Mouse (Mus musculus) kidney, adult 8-10 months (tissue): ENCODE measurements around the gene Cdh5.
A peak's percentile ranks its signal among the peaks of the same experiment; 100 is the strongest.
"Not testable (repeated sequence)": the region's sequence is repeated elsewhere in the genome, so short reads cannot be mapped to it uniquely, and the experiment has no call there.

Experiments used
- DNase-seq, 2 experiments: peaks; one replicate each; pipeline ENCODE4 v3.0.0; 2022

The Cdh5 gene

GRCm38 (mm10) chr8:104101415-104101814 lies at the start of gene Cdh5:
Gene Cdh5, plus strand, starts transcription at chr8:104101625.
- DNase-seq, result peak; percentile 54 to 60

DNA sequence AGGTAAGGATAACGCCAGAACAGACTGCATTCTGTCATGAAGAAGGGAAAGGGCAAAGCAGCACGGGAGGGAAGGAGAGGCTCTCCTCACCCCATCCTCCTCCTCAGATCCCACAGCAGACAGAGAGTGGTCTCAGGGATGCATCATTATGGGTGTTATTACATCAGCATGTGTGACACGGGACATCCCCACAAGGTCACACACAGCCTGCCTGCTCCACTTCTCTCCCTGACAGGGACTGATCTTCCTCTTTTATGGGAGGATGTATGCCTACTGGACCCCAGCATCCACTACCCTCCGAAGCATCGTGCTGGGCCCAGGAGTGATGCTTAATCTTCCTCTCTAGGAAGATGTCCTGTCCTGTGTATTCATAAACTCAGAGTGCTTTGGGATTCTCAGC lies 41.5 kb upstream of the Cdh5 start:
- DNase-seq, result no peak

GRCm38 (mm10) chr8:104060446-104060845 lies 41.0 kb upstream of the Cdh5 start:
- no peak for DNase-seq

- DNase-seq, result no peak
These were observed 40.1 kb upstream of the Cdh5 start for GRCm38 (mm10) chr8:104061048-104061988.

- DNase-seq, result no peak
These were observed 39.2 kb upstream of the Cdh5 start for GRCm38 (mm10) chr8:104061989-104062820.

GRCm38 (mm10) chr8:104065223-104065622 lies 36.2 kb upstream of the Cdh5 start:
- DNase-seq, result no peak

DNA sequence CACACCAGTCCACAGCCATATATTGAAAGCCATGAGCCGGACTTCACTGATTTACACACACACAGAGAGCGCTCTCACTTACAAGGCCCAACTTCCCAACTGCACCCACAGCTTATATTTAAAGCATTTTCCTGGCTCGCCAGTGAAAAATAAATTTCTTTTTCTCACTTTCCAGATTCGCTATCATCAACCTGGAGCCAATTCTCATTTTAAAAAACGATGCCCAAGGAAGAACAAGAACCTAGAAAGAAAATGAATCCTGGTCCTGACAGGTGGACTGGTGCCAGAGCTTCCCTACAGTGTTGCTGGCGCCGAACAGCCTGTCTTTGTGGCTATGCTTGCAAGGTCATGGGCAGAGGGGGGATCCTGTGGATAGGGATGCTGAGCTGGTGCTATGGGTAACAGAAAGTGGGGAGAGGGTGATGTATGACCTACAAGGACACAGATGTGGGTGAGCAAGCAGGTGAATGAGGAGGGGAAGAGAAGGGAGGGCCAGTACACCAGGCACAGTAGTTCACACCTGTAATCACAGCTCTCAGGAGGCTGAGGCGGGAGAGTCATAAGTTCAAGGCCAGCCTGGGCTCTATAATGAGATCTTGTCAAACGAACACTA lies 35.4 kb upstream of the Cdh5 start:
- no peak for DNase-seq

DNA sequence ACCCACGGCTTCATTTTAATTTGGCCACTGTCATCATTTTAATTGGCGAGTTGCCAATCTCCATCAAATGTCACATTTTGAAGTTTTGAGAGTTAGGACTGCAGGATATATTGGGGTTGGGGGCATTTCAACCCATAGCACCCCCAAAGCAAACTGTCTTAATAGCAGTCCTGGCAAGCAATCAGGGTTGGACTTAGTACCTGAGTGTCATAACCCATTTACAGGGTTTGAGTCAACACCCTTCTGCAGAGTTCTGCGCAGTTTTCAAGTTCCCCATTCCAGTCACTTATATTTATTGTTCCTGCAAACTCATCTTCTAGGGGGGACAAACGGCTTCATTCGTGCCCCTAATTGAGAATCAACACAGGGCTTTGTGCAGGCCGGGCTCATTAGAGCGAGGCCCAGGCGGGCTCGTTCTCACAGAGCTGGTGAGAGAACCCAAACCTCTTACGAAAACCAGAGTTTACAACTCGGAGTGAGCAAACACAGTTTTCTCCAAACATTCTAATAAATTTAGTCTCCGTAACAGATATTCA lies 34.0 kb upstream of the Cdh5 start:
- DNase-seq, result no peak

GRCm38 (mm10) chr8:104068421-104069035 lies 32.9 kb upstream of the Cdh5 start:
- DNase-seq, result no peak

- DNase-seq, result not testable (repeated sequence)
These were observed 31.1 kb upstream of the Cdh5 start for GRCm38 (mm10) chr8:104070201-104070865.

DNA sequence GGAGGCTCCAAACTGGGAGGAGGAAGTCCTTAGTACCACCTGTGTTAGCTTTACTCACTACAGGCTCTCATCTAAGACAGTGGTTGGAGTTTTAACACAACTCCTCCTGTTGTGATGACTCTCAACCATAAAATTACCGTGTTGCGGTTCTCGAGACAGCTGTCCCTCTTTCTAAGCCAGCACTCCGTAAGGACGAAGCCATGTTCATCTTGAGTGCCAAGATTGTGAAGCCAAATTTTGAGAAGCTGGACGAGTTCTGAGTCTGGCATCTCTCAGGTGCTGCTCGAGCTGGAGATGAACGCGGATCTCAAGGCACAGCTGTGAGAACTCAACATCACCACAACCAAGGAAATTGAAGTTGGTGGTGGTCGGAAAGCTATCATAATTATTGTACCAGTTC lies 30.5 kb upstream of the Cdh5 start:
- DNase-seq, result no peak

- no peak for DNase-seq
These were observed 26.3 kb upstream of the Cdh5 start for GRCm38 (mm10) chr8:104075079-104075478.

DNA sequence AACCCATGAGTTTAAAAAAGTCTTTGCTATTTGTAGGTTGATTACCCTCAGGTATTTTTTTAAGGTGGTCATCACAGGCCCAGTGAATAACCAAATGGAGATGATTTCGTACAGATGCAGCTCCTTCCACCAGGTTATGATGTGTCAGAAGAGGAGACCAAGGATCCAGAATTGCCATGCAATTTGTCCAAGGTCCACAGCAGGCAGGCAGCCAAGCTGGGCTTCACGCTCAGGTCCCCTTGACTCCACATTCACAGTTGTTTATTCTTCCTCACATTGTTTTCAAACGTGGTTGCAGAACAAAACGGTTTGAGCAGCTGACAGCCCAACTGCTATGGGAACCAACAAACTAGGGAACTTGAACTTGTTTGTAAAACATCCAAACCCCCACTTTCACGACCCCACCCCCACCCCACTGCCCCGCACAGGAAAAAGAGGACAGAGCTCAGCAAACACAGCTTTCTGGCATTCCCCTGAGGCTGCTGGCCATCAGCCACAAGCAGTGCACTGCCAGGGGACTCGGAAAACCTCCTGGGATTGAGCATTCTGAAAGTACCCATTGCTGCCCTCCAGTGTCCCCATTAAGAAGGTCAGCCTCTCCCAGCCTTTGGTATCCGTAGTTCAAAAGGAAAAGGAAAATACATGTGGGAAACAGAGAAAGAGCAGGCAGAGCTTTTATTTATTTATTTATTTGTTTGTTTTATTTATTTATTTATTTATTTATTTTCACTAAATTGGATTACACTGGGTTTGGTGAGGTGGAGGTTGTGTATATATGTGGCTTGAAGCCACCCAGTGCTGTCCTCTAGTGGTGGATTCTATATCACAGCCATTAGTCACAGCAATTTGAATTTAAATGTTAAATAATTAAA lies 24.6 kb upstream of the Cdh5 start:
- DNase-seq, result peak in 1 of 2 experiments; percentile 24

DNA sequence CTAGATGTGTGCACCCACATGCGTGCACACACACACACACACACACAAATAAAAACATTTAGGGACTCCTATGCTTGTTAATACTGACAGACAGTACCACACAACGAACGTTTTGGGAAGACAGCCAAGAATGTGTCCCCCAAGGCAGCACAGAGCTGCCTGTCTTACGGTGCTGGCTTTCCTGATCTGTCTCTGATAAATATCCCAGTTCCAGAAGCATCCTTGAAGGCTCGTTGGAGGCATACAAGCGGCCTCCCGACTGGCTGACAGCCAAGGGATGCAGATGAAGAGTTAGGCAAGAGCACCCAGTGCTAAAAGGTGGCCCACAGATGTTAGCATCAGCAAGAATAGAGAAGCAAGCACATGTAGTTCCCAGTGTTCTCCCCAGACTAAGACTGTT lies 23.3 kb upstream of the Cdh5 start:
- DNase-seq, result no peak

DNA sequence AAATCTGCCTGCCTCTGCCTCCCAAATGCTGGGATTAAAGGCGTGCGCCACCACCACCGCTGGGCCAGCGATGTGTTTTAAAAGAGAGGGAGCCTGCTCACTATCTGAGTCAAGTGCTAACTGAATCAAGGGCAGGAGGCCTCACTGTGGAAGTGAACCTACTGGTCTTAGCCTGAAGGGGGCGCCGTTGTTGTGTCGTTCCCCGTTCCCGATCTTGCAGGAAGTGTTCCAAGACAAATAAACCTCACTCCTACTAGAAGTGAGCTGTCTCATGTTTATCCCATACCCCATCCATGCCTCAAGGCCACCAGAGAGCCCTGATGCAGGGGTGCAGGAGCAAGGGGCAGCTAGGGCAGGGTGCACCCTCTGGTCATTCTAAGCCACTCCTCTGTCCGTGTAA lies 16.1 kb upstream of the Cdh5 start:
- DNase-seq, result no peak

GRCm38 (mm10) chr8:104086615-104087014 lies 14.8 kb upstream of the Cdh5 start:
- DNase-seq, result no peak

GRCm38 (mm10) chr8:104087091-104087490 lies 14.3 kb upstream of the Cdh5 start:
- no peak for DNase-seq

- DNase-seq, result not testable (repeated sequence)
These were observed 13.5 kb upstream of the Cdh5 start for GRCm38 (mm10) chr8:104087878-104088277.

DNA sequence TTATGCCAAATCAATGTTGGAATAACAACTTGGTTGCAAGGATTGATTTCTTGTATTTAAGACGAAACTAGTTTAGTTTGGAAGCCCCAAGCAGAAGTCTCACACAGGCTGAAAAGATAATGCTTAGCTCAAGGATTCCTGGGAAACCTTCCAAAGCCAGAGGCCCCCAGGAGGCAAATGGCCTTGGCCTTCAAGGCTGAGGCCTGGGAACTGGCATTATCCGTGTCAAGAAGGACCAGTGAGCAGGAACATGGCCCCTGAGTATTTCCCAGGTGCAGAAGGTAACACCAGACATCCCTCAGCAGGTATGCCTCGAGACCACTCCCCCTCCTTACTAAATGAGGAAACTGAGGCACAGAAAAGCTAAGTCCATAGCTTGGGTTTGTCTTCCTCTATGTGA lies 12.5 kb upstream of the Cdh5 start:
- no peak for DNase-seq

DNA sequence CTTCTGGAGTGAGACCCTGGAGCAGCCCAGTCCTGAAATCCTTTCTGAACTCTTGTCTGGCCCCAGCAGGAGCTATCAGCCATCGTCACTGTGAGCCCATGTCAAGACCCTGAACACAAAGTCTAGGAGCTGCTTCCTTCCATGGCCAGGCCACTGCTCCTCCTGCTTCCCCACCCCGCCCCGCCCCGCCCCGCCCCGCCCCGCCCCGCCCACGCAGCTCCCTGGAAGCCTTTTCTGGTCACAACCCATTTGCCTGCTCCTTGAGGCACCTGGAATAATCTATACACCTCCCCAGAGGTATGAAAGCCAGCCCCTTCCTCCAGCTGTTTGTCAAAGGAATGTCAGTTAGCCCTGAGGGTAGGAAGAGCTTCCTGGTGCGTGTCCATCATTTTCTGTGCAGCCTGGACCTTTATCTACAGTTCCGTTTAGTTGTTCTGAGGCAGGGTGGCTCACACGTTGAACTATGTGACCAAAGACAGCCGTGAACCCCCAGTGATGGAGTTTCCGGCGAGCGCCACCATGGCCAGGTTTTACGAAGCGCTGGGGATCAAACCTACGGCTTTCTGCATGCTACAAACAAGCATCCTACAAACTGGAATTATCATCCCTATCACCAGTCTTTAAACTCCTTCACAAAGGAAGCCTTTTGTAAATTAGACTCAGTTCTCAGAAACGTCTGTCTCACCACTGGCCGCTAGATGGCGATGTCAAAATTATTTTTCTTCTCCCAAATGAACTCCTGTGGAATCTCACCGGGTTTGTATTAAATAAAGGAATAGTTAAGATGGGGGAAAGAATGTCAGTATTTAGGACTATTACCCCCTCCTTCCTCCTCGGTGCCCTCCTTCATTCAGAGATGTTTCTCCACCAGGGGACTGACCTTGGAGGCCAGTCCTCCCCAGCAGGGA lies 10.2 kb upstream of the Cdh5 start:
- DNase-seq, result peak in 1 of 2 experiments; percentile 23
